Mouse (Mus musculus): ENCODE measurements at regions not wholly inside any gene's neighbourhood (a gene's known extent, or its start where the extent isn't known, plus 50 kb on each side); places are given as distances from the start of the nearest gene placed in this dataset.

- peaks cover 15% of the 10 kb centered on the region for H3K4me1 ChIP-seq (replicated peaks; ENCODE audit: control insufficient read depth, insufficient read depth, low read length)
- 92% methylated on average over 4 of the region's 4 CpGs for WGBS
- TF ChIP-seq CTCF (IDR thresholded peaks at IDR 0.05; ENCODE audit: borderline replicate concordance, control insufficient read depth, extremely low read depth, insufficient read depth, low read length, poor library complexity) (no peak), POLR2A (IDR thresholded peaks at IDR 0.05; ENCODE audit: control insufficient read depth, extremely low read depth, insufficient read depth, low read length, poor library complexity) (no peak)
- DNase-seq = no peak
- no peak overlapping the region for H3K4me3 ChIP-seq (ENCODE audit: control insufficient read depth, insufficient read depth, low read length)
- no peaks in the 10 kb centered on the region for H3K27me3 ChIP-seq (ENCODE audit: control insufficient read depth, insufficient read depth, low read length)
- no peak overlapping the region for H3K27ac ChIP-seq (ENCODE audit: control insufficient read depth, insufficient read depth, low read length)
- H3K36me3 ChIP-seq (ENCODE audit: control insufficient read depth, insufficient read depth, low read length) = no peaks in the 10 kb centered on the region
These were observed 64.5 kb upstream of the Eed start for GRCm38 (mm10) chr7:90045208-90045800.

DNA sequence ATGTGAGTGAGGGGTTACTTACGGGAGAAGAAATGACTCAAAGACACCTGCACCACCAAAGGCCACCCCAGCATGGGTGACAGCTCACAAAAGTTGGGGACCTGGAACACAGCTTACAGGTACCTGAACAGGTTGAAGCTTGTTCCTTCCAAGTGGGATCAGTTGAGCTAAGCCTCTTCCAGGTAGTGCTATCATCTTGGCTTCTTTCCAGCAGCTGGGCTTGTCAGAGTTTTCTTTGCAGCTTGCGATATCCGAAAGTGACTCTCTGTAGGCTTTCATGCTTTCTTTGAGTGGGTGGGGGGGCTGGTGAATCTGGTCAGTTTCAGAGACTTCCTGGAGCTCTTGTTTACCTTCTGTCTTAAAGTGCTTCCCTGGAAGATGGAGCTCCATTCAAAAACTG lies 65.4 kb upstream of the Eed start:
- Histone ChIP-seq H3K27me3 (ENCODE audit: control insufficient read depth, insufficient read depth, low read length) (no peaks in the 10 kb centered on the region), H3K4me3 (ENCODE audit: control insufficient read depth, insufficient read depth, low read length) (no peak overlapping the region), H3K36me3 (ENCODE audit: control insufficient read depth, insufficient read depth, low read length) (no peaks in the 10 kb centered on the region), H3K27ac (ENCODE audit: control insufficient read depth, insufficient read depth, low read length) (no peak overlapping the region), H3K4me1 (replicated peaks; ENCODE audit: control insufficient read depth, insufficient read depth, low read length) (peaks cover 15% of the 10 kb centered on the region)
- no peak for DNase-seq
- no peak for TF ChIP-seq POLR2A (IDR thresholded peaks at IDR 0.05; ENCODE audit: control insufficient read depth, extremely low read depth, insufficient read depth, low read length, poor library complexity)
- 92% methylated on average over 3 of the region's 3 CpGs for WGBS

DNA sequence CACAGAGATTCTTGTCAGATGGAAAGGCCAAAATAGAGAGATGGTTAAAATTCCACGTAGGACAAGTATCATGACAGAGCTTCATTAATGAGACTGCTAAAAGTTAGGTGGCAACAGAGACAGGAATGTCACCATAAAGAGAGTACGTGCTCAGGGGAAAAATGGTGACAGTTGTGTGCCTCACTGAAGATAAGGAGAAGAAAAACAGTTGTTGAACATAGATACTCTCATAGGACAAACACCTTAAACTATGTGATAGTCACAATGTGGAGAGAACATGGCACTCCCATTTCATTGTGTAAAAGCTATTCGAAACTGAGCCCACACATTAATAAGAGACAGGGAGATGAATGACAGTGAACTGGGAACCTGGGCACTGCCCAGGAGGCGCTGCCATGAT lies 66.1 kb upstream of the Eed start:
- H3K36me3 ChIP-seq (ENCODE audit: control insufficient read depth, insufficient read depth, low read length) = no peaks in the 10 kb centered on the region
- DNase-seq = no peak
- H3K4me1 ChIP-seq (replicated peaks; ENCODE audit: control insufficient read depth, insufficient read depth, low read length) = peaks cover 12% of the 10 kb centered on the region
- no peak overlapping the region for H3K4me3 ChIP-seq (ENCODE audit: control insufficient read depth, insufficient read depth, low read length)
- no peak overlapping the region for H3K27ac ChIP-seq (ENCODE audit: control insufficient read depth, insufficient read depth, low read length)
- TF ChIP-seq POLR2A (IDR thresholded peaks at IDR 0.05; ENCODE audit: control insufficient read depth, extremely low read depth, insufficient read depth, low read length, poor library complexity) (no peak), CTCF (IDR thresholded peaks at IDR 0.05; ENCODE audit: borderline replicate concordance, control insufficient read depth, extremely low read depth, insufficient read depth, low read length, poor library complexity) (no peak)
- no peaks in the 10 kb centered on the region for H3K27me3 ChIP-seq (ENCODE audit: control insufficient read depth, insufficient read depth, low read length)
- 97% methylated on average over 4 of the region's 4 CpGs for WGBS

DNA sequence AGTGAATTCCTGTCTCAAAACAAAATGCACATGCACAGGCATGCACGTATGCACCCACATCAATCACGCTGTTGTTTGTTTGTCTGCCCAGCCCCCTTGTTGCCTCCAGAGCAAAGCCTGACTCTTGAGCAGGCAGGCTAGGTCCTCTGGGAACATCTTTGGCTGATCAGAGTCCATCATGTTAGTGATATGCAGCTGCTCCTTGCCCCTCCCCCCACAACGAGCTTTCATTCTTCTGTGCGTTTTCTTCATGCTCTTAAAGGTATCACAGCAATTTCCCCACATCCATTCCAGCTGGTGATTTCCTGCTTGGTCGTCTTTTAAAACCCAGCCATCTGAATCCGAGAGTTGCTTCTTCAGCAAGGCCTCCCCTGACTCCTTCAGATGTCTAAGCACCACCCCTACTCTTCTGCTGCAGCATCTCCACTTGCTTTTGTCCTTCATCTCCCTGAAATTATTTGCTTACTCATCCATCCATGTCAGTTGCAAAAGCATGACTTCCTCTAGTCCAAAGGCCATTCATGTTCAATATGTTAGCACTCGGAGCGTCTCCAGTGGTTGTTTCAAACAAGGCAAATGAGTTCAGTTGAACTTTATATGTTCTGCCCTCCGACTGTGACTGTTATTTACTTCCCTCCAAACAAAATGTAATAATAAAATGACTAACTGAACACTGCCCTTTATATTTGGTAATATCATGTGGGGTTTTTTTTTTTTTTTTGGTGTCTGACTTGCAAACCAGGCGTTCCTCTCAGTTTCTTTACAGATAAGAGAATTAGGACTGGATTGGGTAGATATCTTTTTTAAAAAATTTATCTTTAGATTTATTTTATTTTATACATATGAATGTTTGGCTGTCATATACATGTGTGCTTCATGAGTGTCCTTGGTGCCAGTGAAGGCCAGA lies 67.9 kb upstream of the Eed start:
- Histone ChIP-seq H3K27me3 (ENCODE audit: control insufficient read depth, insufficient read depth, low read length) (no peaks in the 10 kb centered on the region), H3K4me3 (ENCODE audit: control insufficient read depth, insufficient read depth, low read length) (no peak overlapping the region), H3K4me1 (replicated peaks; ENCODE audit: control insufficient read depth, insufficient read depth, low read length) (peaks cover 5% of the 10 kb centered on the region), H3K36me3 (ENCODE audit: control insufficient read depth, insufficient read depth, low read length) (no peaks in the 10 kb centered on the region), H3K27ac (ENCODE audit: control insufficient read depth, insufficient read depth, low read length) (no peak overlapping the region)
- no peak for TF ChIP-seq CTCF (IDR thresholded peaks at IDR 0.05; ENCODE audit: borderline replicate concordance, control insufficient read depth, extremely low read depth, insufficient read depth, low read length, poor library complexity)
- TF ChIP-seq POLR2A (IDR thresholded peaks at IDR 0.05; ENCODE audit: control insufficient read depth, extremely low read depth, insufficient read depth, low read length, poor library complexity) = no peak
- 80% methylated on average over 10 of the region's 10 CpGs for WGBS
- DNase-seq = no peak

DNA sequence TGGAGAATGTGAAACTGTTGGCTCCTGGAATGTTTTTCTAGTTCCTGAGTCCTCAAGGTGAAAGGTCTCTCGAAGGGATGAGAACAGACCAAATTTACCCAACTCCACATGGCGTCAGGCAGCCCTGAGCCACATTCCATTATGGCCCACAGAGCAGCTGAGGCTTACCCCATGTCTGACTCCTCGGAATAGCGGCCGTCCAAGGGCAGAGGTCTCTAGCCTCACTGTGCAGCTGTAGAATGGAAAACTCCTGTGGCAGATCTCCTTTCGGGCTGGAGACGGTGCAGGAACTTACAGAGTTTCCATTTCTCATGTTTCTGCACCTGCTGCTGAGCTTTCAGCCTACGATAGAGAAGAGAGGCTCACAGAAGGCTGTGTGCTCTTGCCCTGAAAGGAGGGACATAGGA lies 69.1 kb upstream of the Eed start:
- H3K27ac ChIP-seq (ENCODE audit: control insufficient read depth, insufficient read depth, low read length) = no peak overlapping the region
- no peak for DNase-seq
- no peak for TF ChIP-seq CTCF (IDR thresholded peaks at IDR 0.05; ENCODE audit: borderline replicate concordance, control insufficient read depth, extremely low read depth, insufficient read depth, low read length, poor library complexity)
- TF ChIP-seq POLR2A (IDR thresholded peaks at IDR 0.05; ENCODE audit: control insufficient read depth, extremely low read depth, insufficient read depth, low read length, poor library complexity) = no peak
- 94% methylated on average over 8 of the region's 8 CpGs for WGBS
- no peaks in the 10 kb centered on the region for H3K36me3 ChIP-seq (ENCODE audit: control insufficient read depth, insufficient read depth, low read length)
- no peak overlapping the region for H3K4me3 ChIP-seq (ENCODE audit: control insufficient read depth, insufficient read depth, low read length)
- H3K27me3 ChIP-seq (ENCODE audit: control insufficient read depth, insufficient read depth, low read length) = no peaks in the 10 kb centered on the region
- H3K4me1 ChIP-seq (replicated peaks; ENCODE audit: control insufficient read depth, insufficient read depth, low read length) = peaks cover 8% of the 10 kb centered on the region

- TF ChIP-seq CTCF (IDR thresholded peaks at IDR 0.05; ENCODE audit: borderline replicate concordance, control insufficient read depth, extremely low read depth, insufficient read depth, low read length, poor library complexity) (no peak), POLR2A (IDR thresholded peaks at IDR 0.05; ENCODE audit: control insufficient read depth, extremely low read depth, insufficient read depth, low read length, poor library complexity) (no peak)
- H3K27me3 ChIP-seq (ENCODE audit: control insufficient read depth, insufficient read depth, low read length) = no peaks in the 10 kb centered on the region
- 11% methylated on average over 7 of the region's 7 CpGs for WGBS
- H3K27ac ChIP-seq (ENCODE audit: control insufficient read depth, insufficient read depth, low read length) = peak overlapping the region; percentile 4; the same call in 1 of the 2 replicates
- H3K36me3 ChIP-seq (ENCODE audit: control insufficient read depth, insufficient read depth, low read length) = no peaks in the 10 kb centered on the region
- no peak overlapping the region for H3K4me3 ChIP-seq (ENCODE audit: control insufficient read depth, insufficient read depth, low read length)
- peaks cover 13% of the 10 kb centered on the region for H3K4me1 ChIP-seq (replicated peaks; ENCODE audit: control insufficient read depth, insufficient read depth, low read length)
- DNase-seq = peak; percentile 35
These were observed 74.2 kb upstream of the Eed start for GRCm38 (mm10) chr7:90054795-90055511.

Data from thymus, adult 2 months (tissue).